Mouse (Mus musculus): ENCODE measurements around the gene Ercc6.
A peak's percentile ranks its signal among the peaks of the same experiment; 100 is the strongest.

- no peak for TF ChIP-seq EP300 (IDR thresholded peaks at IDR 0.05; ENCODE audit: insufficient read depth, low read depth, low read length)
- TF ChIP-seq POLR2A (IDR thresholded peaks at IDR 0.05; ENCODE audit: insufficient read depth, low read depth, low read length): no peak
- peak; percentile 78 for TF ChIP-seq CTCF (IDR thresholded peaks at IDR 0.05)
Observed at GRCm38 (mm10) chr14:32534137-32534536, 20.8 kb downstream of the Ercc6 start.
